Mouse (Mus musculus) kidney, adult 10 weeks (tissue): Measurements from ENCODE around the gene Sag. TPM values are rescaled to one million over a fixed set of nuclear protein-coding genes. Genes with fewer than 3 reads are reported as not detected.

Experiments used
- polyA plus RNA-seq: library from polyadenylated mRNA; stranded (reverse); fragments of 350-450 nt; fragmentation: Illumina TruSeq; extraction: RNeasy Lipid Tissue Mini Kit (QIAGEN cat#74804); gene quantifications from one replicate; pipeline ENCODE4 v1.2.3, GENCODE M21; 2014; ENCODE audit warnings: low read depth, low replicate concordance

The Sag gene
- polyA plus RNA-seq: not detected

GRCm38 (mm10) chr1:87803576-87803975 is at the start of gene Sag:
Gene Sag, plus strand, starts transcription at chr1:87803680.

DNA sequence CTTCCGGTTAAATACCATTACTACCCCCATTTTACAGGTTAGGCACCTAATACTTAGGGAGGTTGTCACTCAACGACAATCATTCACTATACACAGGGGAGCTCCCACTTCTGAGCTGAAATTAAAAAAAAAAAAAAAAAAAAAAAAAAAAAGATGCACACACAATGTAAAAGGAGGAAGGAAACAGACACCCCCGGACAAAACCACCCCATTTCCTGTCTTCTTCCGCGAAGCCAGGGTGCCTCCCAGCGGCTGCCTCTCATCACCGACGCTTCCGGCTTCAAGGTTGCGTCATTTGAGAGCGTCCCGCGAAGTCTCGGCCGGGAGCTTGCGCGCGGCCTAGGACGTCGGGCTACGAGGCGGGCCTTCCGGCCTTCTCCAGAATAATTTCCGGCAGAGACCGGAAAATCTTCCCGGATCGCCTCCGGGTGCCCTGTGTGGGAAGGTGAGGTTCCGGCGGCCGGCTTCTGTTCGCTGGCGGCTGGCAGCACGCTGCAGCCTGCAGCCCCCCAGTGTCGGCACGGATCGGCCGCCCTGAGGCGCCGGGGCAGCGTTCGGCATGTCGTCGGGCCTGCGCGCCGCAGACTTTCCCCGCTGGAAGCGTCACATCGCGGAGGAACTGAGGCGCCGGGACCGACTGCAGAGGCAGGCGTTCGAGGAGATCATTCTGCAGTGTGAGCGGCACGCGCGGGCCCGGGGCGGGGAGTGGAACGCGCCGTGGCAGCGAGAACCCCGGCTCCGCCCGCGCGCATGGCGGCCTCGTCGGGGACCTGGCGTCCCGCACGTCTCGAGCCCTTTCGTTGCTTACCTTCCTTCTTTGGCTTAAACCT is 47.6 kb upstream of the Sag start, which contains the start of gene Atg16l1:
Gene Atg16l1 (plus strand): TSS at position 230 of the 830 bp plus-strand sequence.

DNA sequence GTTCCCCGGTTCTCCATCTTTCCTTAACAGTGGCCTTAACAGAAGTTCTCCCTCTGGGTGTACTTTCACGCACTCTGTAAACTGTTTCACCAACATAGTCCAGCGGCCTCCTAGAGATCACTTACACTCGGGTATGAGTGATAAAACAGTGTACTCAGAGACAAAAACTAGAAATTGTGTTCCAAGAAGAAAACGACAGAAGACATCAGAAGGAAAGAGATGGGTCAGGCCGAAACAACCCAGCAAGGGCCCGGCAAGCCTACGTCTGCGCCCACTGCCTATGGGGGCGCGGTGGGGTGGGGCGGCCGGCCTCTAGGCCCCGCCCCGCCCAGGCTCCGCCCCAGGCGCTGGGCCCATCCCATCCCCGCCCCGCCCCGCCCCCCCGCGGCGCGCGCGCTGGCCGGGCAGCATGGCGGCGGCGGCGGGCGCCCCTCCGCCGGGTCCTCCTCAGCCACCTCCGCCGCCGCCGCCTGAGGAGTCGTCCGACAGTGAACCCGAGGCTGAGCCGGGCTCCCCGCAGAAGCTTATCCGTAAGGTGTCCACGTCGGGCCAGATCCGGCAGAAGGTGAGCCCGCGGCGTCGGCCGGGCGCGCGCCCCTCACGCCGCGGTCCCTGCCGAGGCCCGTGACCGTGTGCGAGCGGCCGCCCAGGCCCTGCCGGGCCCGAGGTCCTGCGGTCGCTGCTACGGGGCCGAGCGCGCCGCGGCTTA is 49.6 kb downstream of the Sag start, which contains the start of gene Dgkd:
Gene Dgkd (plus strand): TSS at position 396 of the 709 bp plus-strand sequence.

Other genes starting within 250 kb of the Sag start
- gene Ngef, start 229.8 kb upstream of the Sag start, polyA plus RNA-seq: 1.8 TPM
- 1.0 TPM for gene Inpp5d, start 183.4 kb upstream of the Sag start, polyA plus RNA-seq
- gene Atg16l1, start 47.8 kb upstream of the Sag start, polyA plus RNA-seq: 13.3 TPM
- gene Dgkd, start 49.6 kb downstream of the Sag start, polyA plus RNA-seq: 45.4 TPM
- 33.3 TPM for gene Usp40, start 204.9 kb downstream of the Sag start, polyA plus RNA-seq